In the genomic region with DNA sequence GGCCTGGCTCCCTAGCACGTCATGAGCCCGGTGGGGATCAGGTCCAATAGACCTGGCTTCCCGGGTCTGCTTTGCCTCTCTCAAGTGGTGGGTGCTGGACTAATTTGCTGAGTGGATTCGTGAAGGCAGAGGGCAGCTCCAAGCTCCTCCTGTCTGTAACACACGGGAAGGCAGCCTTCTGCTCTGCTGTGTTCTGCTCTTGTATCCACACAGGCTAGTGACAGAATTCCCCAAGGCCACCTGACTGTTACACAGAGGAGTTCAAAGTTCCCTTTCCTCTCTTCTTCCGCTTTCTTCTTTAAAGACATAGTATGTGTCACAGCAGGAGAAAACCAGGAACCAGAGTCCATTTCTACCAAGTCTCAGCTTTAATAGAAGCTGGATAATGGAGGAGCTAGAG, we compare ENCODE assay signal across 16 mouse cellular contexts. TPM values are rescaled to one million over a fixed set of nuclear protein-coding genes. Genes with fewer than 3 reads are reported as not detected.
DNase-seq lines count a peak whose midpoint lies in the region; ATAC-seq and TF ChIP-seq lines count a peak whose summit lies in the region.
"Had no signal": no experiment of that assay in that cellular context is flagged by ENCODE, and none has a peak within 500 bp of the region (broad histone marks: within the 10 kb centered on the region; RNA-seq: fewer than 3 reads in every experiment).

No protein-coding gene starts in this region.

- DNase-seq in kidney, postnatal 0 days (ENCODE audit: low spot score) = no peak
- DNase-seq in lung, postnatal 0 days (ENCODE audit: low spot score) = peak; percentile 37
- DNase-seq in lung, postnatal 10 days = no peak
- peak; percentile 37 to 38 for DNase-seq in kidney, postnatal 36 days
- DNase-seq in stomach, postnatal 0 days (ENCODE audit: low spot score) = no peak
- no peak for DNase-seq in gastrocnemius, postnatal 10 days
- DNase-seq: adrenal gland, postnatal 10 days; cerebellum, postnatal 14 days; heart, postnatal 10 days; liver, embryonic 13.5 days; right cerebral cortex, postnatal 25 days had no signal

- H3K27me3 ChIP-seq in kidney, postnatal 0 days (ENCODE audit: insufficient read depth, low read length) = no peaks in the 10 kb centered on the region
- no peaks in the 10 kb centered on the region for H3K27me3 ChIP-seq in kidney, embryonic 15.5 days
- H3K27me3 ChIP-seq in lung, postnatal 0 days (replicated peaks; ENCODE audit: insufficient read depth, low read length) = no peaks in the 10 kb centered on the region
- H3K27me3 ChIP-seq in stomach, postnatal 0 days (ENCODE audit: control insufficient read depth, insufficient read depth, low read length) = no peaks in the 10 kb centered on the region
- H3K27me3 ChIP-seq: liver, embryonic 13.5 days; midbrain, embryonic 13.5 days had no signal

- no peak for TF ChIP-seq EP300 in lung, postnatal 0 days (IDR thresholded peaks at IDR 0.05)
- no peak for TF ChIP-seq EP300 in stomach, postnatal 0 days (optimal IDR thresholded peaks at IDR 0.05)

- H3K36me3 ChIP-seq in kidney, postnatal 0 days (ENCODE audit: insufficient read depth, low read length) = peaks cover 6% of the 10 kb centered on the region; the same call in 1 of the 2 replicates
- H3K36me3 ChIP-seq in kidney, embryonic 15.5 days = no peaks in the 10 kb centered on the region
- no peaks in the 10 kb centered on the region for H3K36me3 ChIP-seq in lung, postnatal 0 days (ENCODE audit: insufficient read depth, low read length)
- H3K36me3 ChIP-seq in stomach, postnatal 0 days (ENCODE audit: control insufficient read depth, insufficient read depth, low read length) = no peaks in the 10 kb centered on the region
- H3K36me3 ChIP-seq: liver, embryonic 13.5 days; midbrain, embryonic 13.5 days had no signal

- no peaks in the 10 kb centered on the region for H3K9me3 ChIP-seq in kidney, postnatal 0 days (replicated peaks; ENCODE audit: low read length)
- no peaks in the 10 kb centered on the region for H3K9me3 ChIP-seq in kidney, embryonic 15.5 days (replicated peaks)
- H3K9me3 ChIP-seq in lung, postnatal 0 days (ENCODE audit: low read length) = no peaks in the 10 kb centered on the region
- no peaks in the 10 kb centered on the region for H3K9me3 ChIP-seq in stomach, postnatal 0 days (ENCODE audit: control insufficient read depth, low read length)
- H3K9me3 ChIP-seq: liver, embryonic 13.5 days; midbrain, embryonic 13.5 days had no signal

- no peak overlapping the region for H3K27ac ChIP-seq in kidney, postnatal 0 days
- no peak overlapping the region for H3K27ac ChIP-seq in kidney, embryonic 15.5 days
- no peak overlapping the region for H3K27ac ChIP-seq in lung, postnatal 0 days (ENCODE audit: low read length)
- H3K27ac ChIP-seq in stomach, postnatal 0 days (replicated peaks) = no peak overlapping the region
- H3K27ac ChIP-seq: hindbrain, embryonic 14.5 days; liver, embryonic 13.5 days; midbrain, embryonic 13.5 days had no signal

- WGBS in kidney, postnatal 0 days = 67% methylated on average over 6 of the region's 6 CpGs
- WGBS in kidney, embryonic 15.5 days = 74% methylated on average over 6 of the region's 6 CpGs
- 79% methylated on average over 6 of the region's 6 CpGs for WGBS in lung, postnatal 0 days
- WGBS in stomach, postnatal 0 days = 66% methylated on average over 6 of the region's 6 CpGs

- no peak overlapping the region for H3K4me3 ChIP-seq in kidney, postnatal 0 days (replicated peaks; ENCODE audit: low read depth, low read length)
- no peak overlapping the region for H3K4me3 ChIP-seq in kidney, embryonic 15.5 days (replicated peaks)
- H3K4me3 ChIP-seq in lung, postnatal 0 days (ENCODE audit: low read depth, low read length) = no peak overlapping the region
- H3K4me3 ChIP-seq in stomach, postnatal 0 days (ENCODE audit: low read depth, low read length) = no peak overlapping the region
- H3K4me3 ChIP-seq: liver, embryonic 13.5 days; midbrain, embryonic 13.5 days had no signal

- ATAC-seq in kidney, postnatal 0 days (replicated peaks; ENCODE audit: low FRiP score, low read depth) = peak; percentile 46; the same call in 1 of the 2 replicates
- no peak for ATAC-seq in kidney, embryonic 15.5 days (replicated peaks; ENCODE audit: low FRiP score)
- no peak for ATAC-seq in lung, postnatal 0 days
- no peak for ATAC-seq in stomach, postnatal 0 days (ENCODE audit: low FRiP score, low TSS enrichment)
- ATAC-seq in activated CD4-positive, CD25-positive, alpha-beta regulatory T cell, adult 4 months = no peak
- ATAC-seq: forebrain, embryonic 14.5 days; midbrain, embryonic 13.5 days had no signal

- H3K9ac ChIP-seq in kidney, postnatal 0 days (ENCODE audit: low read depth, low read length) = no peak overlapping the region
- H3K9ac ChIP-seq in kidney, embryonic 15.5 days = no peak overlapping the region
- H3K9ac ChIP-seq in lung, postnatal 0 days (replicated peaks; ENCODE audit: low read depth) = no peak overlapping the region
- no peak overlapping the region for H3K9ac ChIP-seq in stomach, postnatal 0 days (ENCODE audit: low read length)
- H3K9ac ChIP-seq: hindbrain, embryonic 14.5 days; liver, embryonic 13.5 days; midbrain, embryonic 13.5 days had no signal

- H3K4me1 ChIP-seq in kidney, postnatal 0 days (replicated peaks; ENCODE audit: insufficient read depth, low read length) = no peaks in the 10 kb centered on the region
- 0 out of 2 replicates have a peak, but pooled peaks cover 2% of the 10 kb centered on the region for H3K4me1 ChIP-seq in kidney, embryonic 15.5 days
- H3K4me1 ChIP-seq in lung, postnatal 0 days (ENCODE audit: insufficient read depth, low read depth, low read length) = no peaks in the 10 kb centered on the region
- no peaks in the 10 kb centered on the region for H3K4me1 ChIP-seq in stomach, postnatal 0 days (replicated peaks; ENCODE audit: control insufficient read depth, insufficient read depth)
- H3K4me1 ChIP-seq: liver, embryonic 13.5 days; midbrain, embryonic 13.5 days had no signal

- H3K4me2 ChIP-seq in kidney, postnatal 0 days (ENCODE audit: low read length) = no peak overlapping the region
- no peak overlapping the region for H3K4me2 ChIP-seq in kidney, embryonic 15.5 days
- no peak overlapping the region for H3K4me2 ChIP-seq in lung, postnatal 0 days (replicated peaks; ENCODE audit: low read depth, low read length)
- H3K4me2 ChIP-seq in stomach, postnatal 0 days (replicated peaks; ENCODE audit: low read depth) = no peak overlapping the region
- H3K4me2 ChIP-seq: hindbrain, embryonic 14.5 days; liver, embryonic 13.5 days; midbrain, embryonic 13.5 days had no signal

- 0 out of 2 replicates have a peak, but pooled peaks have one; percentile 19 for TF ChIP-seq CTCF in kidney, postnatal 0 days (IDR thresholded peaks at IDR 0.05; ENCODE audit: low read depth)
- TF ChIP-seq CTCF in lung, postnatal 0 days (IDR thresholded peaks at IDR 0.05) = no peak
- TF ChIP-seq CTCF in stomach, postnatal 0 days (IDR thresholded peaks at IDR 0.05; ENCODE audit: low read depth) = peak; percentile 22; the same call in 1 of the 2 replicates

RNA-seq across cellular contexts. Expression of gene Col15a1, which starts 53.1 kb away (rescaled TPM):
- polyA plus RNA-seq in kidney, postnatal 0 days (2015; fragmentation: Nextera tagmentation; extraction: Ambion mirVana) = 46.5 and 51.7 TPM in 2 replicates
- 21.9 and 24.0 TPM in 2 replicates for polyA plus RNA-seq in kidney, embryonic 15.5 days (2015; fragmentation: Nextera tagmentation; extraction: Ambion mirVana)
- 4.9 and 6.0 TPM in 2 replicates for polyA plus RNA-seq in lung, postnatal 0 days (2015; fragmentation: Nextera tagmentation; extraction: Ambion mirVana)
- 25.0 and 28.6 TPM in 2 replicates for polyA plus RNA-seq in stomach, postnatal 0 days (2015; fragmentation: Nextera tagmentation; extraction: Ambion mirVana)
- polyA plus RNA-seq in activated CD4-positive, CD25-positive, alpha-beta regulatory T cell, adult 4 months (2017; shearing (Covaris generic)) = 1 to 10 TPM; 2.6 to 5.3 TPM
- 100 to 1,000 TPM; 332 to 359 TPM for total RNA-seq in gastrocnemius, postnatal 10 days (2021)

Comparison
In these comparisons a context has a peak if more than half of its experiments do, and no peak if none do; other contexts are left out.
1. DNase-seq: peak in lung, postnatal 0 days (single experiment) and kidney, postnatal 36 days (2 of 2); none in kidney, postnatal 0 days (single experiment), lung, postnatal 10 days (single experiment), stomach, postnatal 0 days (single experiment) and gastrocnemius, postnatal 10 days (single experiment).